Mouse (Mus musculus): ENCODE measurements around the gene Sertad2.

DNA sequence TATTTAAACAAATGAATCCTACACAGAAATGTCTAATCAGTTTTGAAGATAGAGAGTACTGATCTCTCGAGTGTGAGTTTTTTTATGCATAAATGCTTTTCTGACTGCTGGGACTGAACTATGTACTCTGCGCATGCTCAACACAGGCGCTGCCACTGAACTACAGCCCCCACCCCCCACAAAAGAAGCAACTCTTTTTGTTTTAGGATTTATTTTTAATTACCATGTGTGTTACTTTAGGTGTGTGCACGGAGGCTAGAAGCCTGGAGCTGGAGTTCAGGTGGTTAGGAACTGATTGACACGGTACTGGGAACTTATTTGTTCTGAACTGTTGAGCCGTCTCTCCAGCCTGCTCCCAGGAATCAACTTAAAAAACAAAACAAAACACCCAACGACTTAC, 7.1 kb downstream of the Sertad2 start:
- TF ChIP-seq EP300 (IDR thresholded peaks at IDR 0.05; ENCODE audit: insufficient read depth, low read depth, low read length) (no peak), CTCF (IDR thresholded peaks at IDR 0.05) (no peak)
